Mouse (Mus musculus) embryonic fibroblast, embryonic 13.5 days (primary cell): ENCODE measurements around the gene Tmem132a.

Experiments
- CTCF ChIP-seq: IDR thresholded peaks from 2 replicates; pipeline ENCODE4 v1.5.1; 2011; ENCODE audit warnings: mild to moderate bottlenecking, control low read depth, low read length, moderate library complexity, borderline replicate concordance; ENCODE audit not compliant: insufficient read depth
- POLR2A ChIP-seq: IDR thresholded peaks from 2 replicates; pipeline ENCODE4 v1.6.1; 2011; ENCODE audit warnings: low read depth, mild to moderate bottlenecking, control low read depth, low read length, moderate library complexity

GRCm38 (mm10) chr19:10856520-10856919 is 13.2 kb downstream of the Tmem132a start:
- TF ChIP-seq CTCF (no peak), POLR2A (no peak)
